Mouse (Mus musculus) thymus, adult 2 months (tissue): ENCODE data around the gene Gm2000.

Source experiments
- CTCF ChIP-seq: fragments of 200-500 bp; IDR thresholded peaks from 2 replicates; pipeline ENCODE4 v1.5.1; 2012; ENCODE audit warnings: mild to moderate bottlenecking, control low read depth, low read length, moderate library complexity, borderline replicate concordance; ENCODE audit not compliant: control insufficient read depth, poor library complexity, insufficient read depth; ENCODE audit errors: extremely low read depth
- POLR2A ChIP-seq: fragments of 200-500 bp; IDR thresholded peaks from 2 replicates; pipeline ENCODE4 v1.6.1; 2012; ENCODE audit warnings: mild to moderate bottlenecking, low read length, control low read depth, moderate library complexity; ENCODE audit not compliant: control insufficient read depth, poor library complexity, insufficient read depth; ENCODE audit errors: extremely low read depth

GRCm38 (mm10) chr1:156402491-156402890, 36.7 kb downstream of the Gm2000 start:
- TF ChIP-seq POLR2A (no peak), CTCF (no peak)
